Mouse (Mus musculus): ENCODE data around the gene Arpc5l. TPM values are rescaled to one million over a fixed set of nuclear protein-coding genes. Genes with fewer than 3 reads are reported as not detected.

The Arpc5l gene
- 22.4 and 26.0 TPM in 2 replicates for total RNA-seq (2023)

GRCm38 (mm10) chr2:39004880-39005435 is at the start of gene Arpc5l:
Gene Arpc5l, plus strand, starts transcription at chr2:39005348.

DNA sequence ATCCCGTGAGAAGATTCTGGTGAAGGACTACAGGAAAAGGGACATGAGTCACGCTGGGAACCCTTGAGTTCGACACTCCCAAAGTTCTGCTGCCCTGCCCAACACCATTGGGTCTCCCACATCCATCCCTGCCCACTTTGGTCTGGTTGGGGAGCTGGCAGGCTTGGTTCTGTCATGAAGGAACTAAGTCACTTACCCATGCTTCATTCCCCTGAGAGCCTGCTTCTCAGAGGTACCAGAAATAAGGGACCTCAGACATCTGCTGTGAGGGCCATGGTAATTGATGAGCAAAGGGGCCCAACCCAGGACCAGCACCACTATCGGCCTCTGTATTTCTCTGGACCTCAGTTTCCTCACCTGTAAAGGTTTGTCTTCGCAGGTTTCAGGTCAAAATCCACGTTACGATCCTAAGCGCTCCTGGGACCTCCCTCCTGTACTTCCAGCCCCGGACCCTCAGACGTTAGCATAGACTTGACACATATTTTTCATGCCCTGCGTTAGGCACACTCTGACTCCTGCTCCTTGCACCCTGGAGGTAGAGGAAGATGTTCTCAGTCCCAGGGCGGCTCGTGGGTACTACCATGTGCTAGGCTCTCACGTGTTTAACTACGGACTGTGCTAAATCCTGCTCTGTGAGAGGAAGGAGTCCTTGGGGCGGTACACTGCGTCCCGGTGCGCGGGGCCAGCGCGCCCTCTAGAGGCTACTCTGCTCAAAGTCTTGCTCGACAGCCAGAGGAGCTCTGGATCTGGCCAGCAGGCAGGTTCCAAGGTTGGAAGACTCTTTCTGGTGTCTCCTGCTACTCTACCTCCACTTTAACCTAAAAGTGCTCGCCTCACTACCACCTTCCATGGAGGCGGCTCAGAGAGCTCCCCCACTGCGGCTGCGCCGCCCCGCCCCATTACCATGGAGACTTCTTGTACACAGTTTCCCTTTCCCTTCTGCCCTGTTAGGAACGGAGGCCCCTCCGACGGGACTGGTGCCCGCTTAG is 7.5 kb upstream of the Arpc5l start, which contains the start of gene Wdr38:
TSS of gene Wdr38 (plus strand) at position 91 of the 989 bp plus-strand sequence.

GRCm38 (mm10) chr2:39005574-39006079 is 479 bp downstream of the Arpc5l start, which contains the start of gene Rpl35:
Gene Rpl35, minus strand, starts transcription at chr2:39005624.

Other genes with a start within 250 kb of the Arpc5l start
- 1.3 and 1.5 TPM in 2 replicates for gene Nr6a1, start 77.7 kb upstream of the Arpc5l start, total RNA-seq (2023)
- 0.13 TPM in 1 of 2 replicates, not detected in the other for gene Olfml2a, start 73.4 kb upstream of the Arpc5l start, total RNA-seq (2023)
- gene Wdr38, start 7.9 kb upstream of the Arpc5l start, total RNA-seq (2023) = 0.16 and 0.23 TPM in 2 replicates
- gene Rpl35, start 276 bp downstream of the Arpc5l start, total RNA-seq (2023) = 200 and 253 TPM in 2 replicates
- 13.6 and 17.8 TPM in 2 replicates for gene Golga1, start 60.2 kb downstream of the Arpc5l start, total RNA-seq (2023)
- 6.4 and 12.9 TPM in 2 replicates for gene Scai, start 185.4 kb downstream of the Arpc5l start, total RNA-seq (2023)
- 66.2 and 71.4 TPM in 2 replicates for gene Ppp6c, start 221.1 kb downstream of the Arpc5l start, total RNA-seq (2023)

All from neutrophil, adult 65 days (primary cell).